Mouse (Mus musculus): Measurements from ENCODE around the gene Myo7a. TPM values are rescaled to one million over a fixed set of nuclear protein-coding genes. Genes with fewer than 3 reads are reported as not detected.

The Myo7a gene
- polyA plus RNA-seq, 1 experiment from 2014 or later, result 20.1 TPM

GRCm38 (mm10) chr7:98104481-98105435, 14.6 kb downstream of the Myo7a start:
- ATAC-seq (replicated peaks; ENCODE audit: low FRiP score) (peak; percentile 56), DNase-seq (ENCODE audit: low spot score) (no peak)
- 56% methylated on average over 16 of the region's 16 CpGs for WGBS
- Histone ChIP-seq H3K4me3 (ENCODE audit: low read depth, low read length) (peak overlapping the region; percentile 5; the same call in 1 of the 2 replicates), H3K9me3 (ENCODE audit: control insufficient read depth, low read length) (no peaks in the 10 kb centered on the region), H3K27ac (ENCODE audit: low read depth, low read length) (peak overlapping the region; percentile 86), H3K36me3 (ENCODE audit: control insufficient read depth, insufficient read depth, low read length) (no peaks in the 10 kb centered on the region), H3K27me3 (replicated peaks; ENCODE audit: control insufficient read depth, insufficient read depth, low read length) (no peaks in the 10 kb centered on the region), H3K4me2 (peak overlapping the region; percentile 46), H3K4me1 (replicated peaks; ENCODE audit: control insufficient read depth, insufficient read depth, low read length) (peaks cover 17% of the 10 kb centered on the region), H3K9ac (ENCODE audit: low read depth, low read length) (no peak overlapping the region)

GRCm38 (mm10) chr7:98103942-98104292, 15.4 kb downstream of the Myo7a start:
- Histone ChIP-seq H3K4me3 (ENCODE audit: low read depth, low read length) (no peak overlapping the region), H3K36me3 (ENCODE audit: control insufficient read depth, insufficient read depth, low read length) (no peaks in the 10 kb centered on the region), H3K9ac (ENCODE audit: low read depth, low read length) (no peak overlapping the region), H3K9me3 (ENCODE audit: control insufficient read depth, low read length) (no peaks in the 10 kb centered on the region), H3K4me2 (no peak overlapping the region), H3K4me1 (replicated peaks; ENCODE audit: control insufficient read depth, insufficient read depth, low read length) (peaks cover 17% of the 10 kb centered on the region), H3K27me3 (replicated peaks; ENCODE audit: control insufficient read depth, insufficient read depth, low read length) (no peaks in the 10 kb centered on the region), H3K27ac (ENCODE audit: low read depth, low read length) (peak overlapping the region; percentile 86)
- DNase-seq (ENCODE audit: low spot score) (no peak), ATAC-seq (replicated peaks; ENCODE audit: low FRiP score) (no peak)
- 69% methylated on average over 5 of the region's 5 CpGs for WGBS

- peak overlapping the region; percentile 63 for H3K9ac ChIP-seq (ENCODE audit: low read depth, low read length)
- ATAC-seq (replicated peaks; ENCODE audit: low FRiP score) (peak; percentile 37; the same call in 1 of the 2 replicates), DNase-seq (ENCODE audit: low spot score) (peak; percentile 79)
- peak overlapping the region; percentile 64 for H3K4me2 ChIP-seq
- WGBS, result 13% methylated on average over 26 of the region's 26 CpGs
- no peaks in the 10 kb centered on the region for H3K36me3 ChIP-seq (ENCODE audit: control insufficient read depth, insufficient read depth, low read length)
- peak overlapping the region; percentile 40 for H3K4me3 ChIP-seq (ENCODE audit: low read depth, low read length)
- no peaks in the 10 kb centered on the region for H3K27me3 ChIP-seq (replicated peaks; ENCODE audit: control insufficient read depth, insufficient read depth, low read length)
- peak overlapping the region; percentile 86 for H3K27ac ChIP-seq (ENCODE audit: low read depth, low read length)
- H3K4me1 ChIP-seq (replicated peaks; ENCODE audit: control insufficient read depth, insufficient read depth, low read length), result peaks cover 17% of the 10 kb centered on the region
- no peaks in the 10 kb centered on the region for H3K9me3 ChIP-seq (ENCODE audit: control insufficient read depth, low read length)
Measured at GRCm38 (mm10) chr7:98103002-98103941, 16.1 kb downstream of the Myo7a start.

GRCm38 (mm10) chr7:98102488-98102887, 16.8 kb downstream of the Myo7a start:
- ATAC-seq (replicated peaks; ENCODE audit: low FRiP score) (no peak), DNase-seq (ENCODE audit: low spot score) (no peak)
- peak overlapping the region; percentile 38; the same call in 1 of the 2 replicates for H3K27ac ChIP-seq (ENCODE audit: low read depth, low read length)
- 91% methylated on average over 11 of the region's 11 CpGs for WGBS
- no peaks in the 10 kb centered on the region for H3K9me3 ChIP-seq (ENCODE audit: control insufficient read depth, low read length)
- H3K4me3 ChIP-seq (ENCODE audit: low read depth, low read length), result peak overlapping the region; percentile 40; the same call in 1 of the 2 replicates
- peak overlapping the region; percentile 64 for H3K4me2 ChIP-seq
- H3K27me3 ChIP-seq (replicated peaks; ENCODE audit: control insufficient read depth, insufficient read depth, low read length), result no peaks in the 10 kb centered on the region
- H3K4me1 ChIP-seq (replicated peaks; ENCODE audit: control insufficient read depth, insufficient read depth, low read length), result peaks cover 17% of the 10 kb centered on the region
- peaks cover under 1% of the 10 kb centered on the region; the same call in 1 of the 2 replicates for H3K36me3 ChIP-seq (ENCODE audit: control insufficient read depth, insufficient read depth, low read length)
- H3K9ac ChIP-seq (ENCODE audit: low read depth, low read length), result peak overlapping the region; percentile 63

- no peak overlapping the region for H3K27ac ChIP-seq (ENCODE audit: low read depth, low read length)
- no peaks in the 10 kb centered on the region for H3K9me3 ChIP-seq (ENCODE audit: control insufficient read depth, low read length)
- 90% methylated on average over 8 of the region's 8 CpGs for WGBS
- no peak overlapping the region for H3K9ac ChIP-seq (ENCODE audit: low read depth, low read length)
- no peak overlapping the region for H3K4me2 ChIP-seq
- no peak overlapping the region for H3K4me3 ChIP-seq (ENCODE audit: low read depth, low read length)
- ATAC-seq (replicated peaks; ENCODE audit: low FRiP score) (no peak), DNase-seq (ENCODE audit: low spot score) (no peak)
- H3K4me1 ChIP-seq (replicated peaks; ENCODE audit: control insufficient read depth, insufficient read depth, low read length), result peaks cover 3% of the 10 kb centered on the region; the same call in 1 of the 2 replicates
- H3K27me3 ChIP-seq (replicated peaks; ENCODE audit: control insufficient read depth, insufficient read depth, low read length), result no peaks in the 10 kb centered on the region
- H3K36me3 ChIP-seq (ENCODE audit: control insufficient read depth, insufficient read depth, low read length), result peaks cover 6% of the 10 kb centered on the region; the same call in 1 of the 2 replicates
Measured at GRCm38 (mm10) chr7:98097557-98097956, 21.8 kb downstream of the Myo7a start.

GRCm38 (mm10) chr7:98095852-98096251, 23.5 kb downstream of the Myo7a start:
- no peaks in the 10 kb centered on the region for H3K4me1 ChIP-seq (replicated peaks; ENCODE audit: control insufficient read depth, insufficient read depth, low read length)
- WGBS, result 92% methylated on average over 4 of the region's 4 CpGs

GRCm38 (mm10) chr7:98086346-98086745, 33.0 kb downstream of the Myo7a start:
- no peak for ATAC-seq (replicated peaks; ENCODE audit: low FRiP score)

More at GRCm38 (mm10) chr7:98095852-98096251, 23.5 kb downstream of the Myo7a start:
- ATAC-seq (replicated peaks; ENCODE audit: low FRiP score) (no peak), DNase-seq (ENCODE audit: low spot score) (no peak)
- Histone ChIP-seq H3K36me3 (ENCODE audit: control insufficient read depth, insufficient read depth, low read length) (peaks cover 6% of the 10 kb centered on the region; the same call in 1 of the 2 replicates), H3K27me3 (replicated peaks; ENCODE audit: control insufficient read depth, insufficient read depth, low read length) (no peaks in the 10 kb centered on the region), H3K4me2 (no peak overlapping the region), H3K27ac (ENCODE audit: low read depth, low read length) (no peak overlapping the region), H3K4me3 (ENCODE audit: low read depth, low read length) (no peak overlapping the region), H3K9me3 (ENCODE audit: control insufficient read depth, low read length) (no peaks in the 10 kb centered on the region), H3K9ac (ENCODE audit: low read depth, low read length) (no peak overlapping the region)

GRCm38 (mm10) chr7:98085314-98085713, 34.0 kb downstream of the Myo7a start:
- Histone ChIP-seq H3K9ac (ENCODE audit: low read depth, low read length) (peak overlapping the region; percentile 15; the same call in 1 of the 2 replicates), H3K27ac (ENCODE audit: low read depth, low read length) (no peak overlapping the region), H3K9me3 (ENCODE audit: control insufficient read depth, low read length) (no peaks in the 10 kb centered on the region), H3K27me3 (replicated peaks; ENCODE audit: control insufficient read depth, insufficient read depth, low read length) (no peaks in the 10 kb centered on the region), H3K4me3 (ENCODE audit: low read depth, low read length) (peak overlapping the region; percentile 30), H3K4me1 (replicated peaks; ENCODE audit: control insufficient read depth, insufficient read depth, low read length) (peaks cover 6% of the 10 kb centered on the region), H3K36me3 (ENCODE audit: control insufficient read depth, insufficient read depth, low read length) (peaks cover 2% of the 10 kb centered on the region; the same call in 1 of the 2 replicates), H3K4me2 (peak overlapping the region; percentile 38)
- ATAC-seq (replicated peaks; ENCODE audit: low FRiP score), result no peak; the same call in 1 of the 2 replicates
- 39% methylated on average over 7 of the region's 7 CpGs for WGBS
- DNase-seq (ENCODE audit: low spot score), result no peak

More at GRCm38 (mm10) chr7:98086346-98086745, 33.0 kb downstream of the Myo7a start:
- no peak overlapping the region for H3K27ac ChIP-seq (ENCODE audit: low read depth, low read length)
- 47% methylated on average over 2 of the region's 2 CpGs for WGBS
- no peaks in the 10 kb centered on the region for H3K36me3 ChIP-seq (ENCODE audit: control insufficient read depth, insufficient read depth, low read length)
- no peak for DNase-seq (ENCODE audit: low spot score)
- H3K9ac ChIP-seq (ENCODE audit: low read depth, low read length), result no peak overlapping the region
- H3K27me3 ChIP-seq (replicated peaks; ENCODE audit: control insufficient read depth, insufficient read depth, low read length), result no peaks in the 10 kb centered on the region
- H3K9me3 ChIP-seq (ENCODE audit: control insufficient read depth, low read length), result no peaks in the 10 kb centered on the region
- no peak overlapping the region for H3K4me3 ChIP-seq (ENCODE audit: low read depth, low read length)
- H3K4me2 ChIP-seq, result no peak overlapping the region
- peaks cover 6% of the 10 kb centered on the region for H3K4me1 ChIP-seq (replicated peaks; ENCODE audit: control insufficient read depth, insufficient read depth, low read length)

All from liver, embryonic 11.5 days (tissue).